Mouse (Mus musculus) adrenal gland, postnatal 36 days (tissue): ENCODE measurements at regions not wholly inside any gene's neighbourhood (a gene's known extent, or its start where the extent isn't known, plus 50 kb on each side); places are given as distances from the start of the nearest gene placed in this dataset.

Source experiments
- DNase-seq, 2 experiments: peaks; one replicate each; pipeline ENCODE4 v3.0.0; 2021; ENCODE audit warnings: mixed read lengths in 1 of 2

DNA sequence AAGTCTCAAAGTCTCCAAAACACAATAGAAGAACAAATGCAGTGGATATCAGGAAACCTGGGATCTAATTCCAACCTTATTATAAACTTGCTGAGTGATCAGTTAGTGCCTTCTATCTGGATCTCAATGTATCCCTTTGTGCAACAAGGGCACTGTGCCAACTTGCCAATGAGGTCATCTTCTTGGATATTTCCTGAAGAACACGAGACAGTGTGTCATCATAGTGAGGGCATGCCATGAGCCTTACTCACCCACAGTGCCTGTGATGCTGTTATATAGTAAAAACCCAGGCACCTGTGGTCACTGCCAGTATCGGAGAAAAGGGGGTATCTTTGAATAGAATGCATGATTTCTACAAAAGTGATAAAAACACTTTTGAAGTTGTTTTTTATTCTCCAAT, 60.2 kb upstream of the Cd34 start:
- DNase-seq: peak; percentile 73 to 75

DNA sequence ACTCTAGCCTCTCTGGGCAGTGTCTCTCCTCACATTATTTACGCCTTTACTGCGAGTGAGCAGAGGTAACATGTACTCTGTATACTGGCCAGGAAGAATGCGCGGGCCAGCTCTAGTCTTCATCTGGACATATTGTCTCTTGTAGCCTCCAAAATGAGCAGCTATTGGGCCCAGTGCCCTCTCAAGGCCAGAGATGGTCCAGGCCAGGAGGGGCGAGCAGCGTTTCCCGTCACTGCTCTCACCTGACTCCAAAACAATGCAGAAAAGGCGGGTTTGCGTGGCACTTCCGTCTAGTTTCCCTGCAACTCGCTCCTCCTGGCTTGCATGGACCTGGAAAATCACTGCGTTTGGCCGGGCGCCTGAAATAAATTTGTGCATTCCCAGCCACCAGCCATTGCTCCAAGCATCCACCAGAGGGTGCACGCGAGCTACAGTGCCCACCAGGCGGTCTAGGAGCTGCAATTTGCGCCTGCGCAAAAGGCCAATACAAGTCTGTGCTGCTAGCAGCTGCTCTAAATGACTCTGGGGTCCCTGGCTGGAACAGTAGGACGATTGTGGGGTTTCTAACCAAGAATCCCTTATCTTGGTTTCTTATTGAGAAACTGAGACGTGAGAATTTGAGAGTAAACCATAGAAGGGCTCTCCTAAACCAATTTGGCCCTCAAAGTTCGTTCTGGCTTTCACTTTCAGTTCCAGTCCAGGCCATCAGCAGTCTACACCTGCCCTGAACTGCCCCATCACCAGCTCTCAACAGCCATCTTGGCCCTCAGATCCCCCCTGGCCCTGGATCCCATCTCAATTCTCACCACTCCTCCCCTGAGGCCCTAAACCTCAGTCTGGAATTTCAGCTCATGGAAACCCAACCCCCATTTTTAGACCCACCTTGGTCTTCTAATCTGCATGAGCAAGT, 59.0 kb upstream of the Cd34 start:
- peak; percentile 98 for DNase-seq

DNA sequence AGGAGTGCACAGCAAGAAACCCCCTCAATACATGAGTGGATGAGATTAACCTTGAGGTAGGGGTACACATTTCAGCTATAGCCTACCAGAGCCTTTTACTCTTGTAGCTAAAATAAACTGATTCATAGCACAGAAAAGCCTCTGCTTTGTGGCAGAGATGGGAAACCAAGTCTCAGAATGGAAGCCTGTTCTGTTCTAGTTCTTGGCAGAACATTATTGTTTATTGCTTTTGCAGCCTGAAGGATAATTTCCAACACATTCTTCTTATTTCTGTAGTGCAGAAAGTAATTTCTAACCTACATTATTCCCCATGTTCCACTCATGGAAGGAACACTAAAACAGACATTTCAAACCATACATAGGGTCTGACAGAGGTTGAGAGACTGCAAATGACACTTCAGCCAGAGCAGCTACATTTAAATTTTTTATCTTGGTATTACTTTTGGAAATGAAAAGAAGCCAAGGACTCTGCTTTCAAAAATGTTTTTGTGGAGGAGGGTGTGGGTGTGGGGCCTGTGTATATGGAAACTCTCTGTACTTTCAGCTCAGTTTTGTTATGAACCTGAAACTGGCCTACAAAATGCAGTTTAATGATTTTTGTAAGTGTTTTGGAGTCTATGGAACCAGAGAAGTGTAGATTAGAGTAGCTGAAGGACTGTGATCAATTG, 56.9 kb upstream of the Cd34 start:
- peak; percentile 2 to 10 for DNase-seq

DNA sequence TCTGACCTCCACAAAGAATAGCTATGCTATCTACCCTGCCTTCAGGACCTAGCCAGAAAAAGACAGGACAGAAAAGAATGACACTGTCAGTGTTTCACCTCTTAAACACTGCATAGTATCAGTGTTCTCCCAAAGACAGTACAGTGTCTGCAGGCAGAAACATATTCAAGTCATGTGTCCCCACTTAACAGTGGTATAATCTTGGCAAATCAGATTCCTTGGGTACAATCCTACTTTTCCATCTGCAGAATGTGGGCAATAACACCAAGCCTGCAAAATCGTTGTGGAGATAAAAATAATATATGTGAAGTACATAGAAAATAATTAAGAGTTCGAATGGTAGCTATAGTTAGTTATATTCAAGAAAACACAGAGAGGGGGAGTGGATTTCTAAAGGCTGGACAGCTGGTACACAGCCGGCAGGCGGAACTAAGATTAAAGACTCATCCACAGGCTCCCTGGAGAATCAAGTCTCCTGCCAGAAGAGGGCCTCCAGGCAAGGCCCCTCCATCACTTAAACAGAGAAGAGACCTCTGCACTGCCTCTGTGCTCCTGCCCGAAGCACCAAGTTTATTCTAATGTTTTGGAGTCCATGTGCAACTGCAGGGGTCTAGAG, 53.4 kb upstream of the Cd34 start:
- peak in 1 of 2 experiments; percentile 3 for DNase-seq

DNA sequence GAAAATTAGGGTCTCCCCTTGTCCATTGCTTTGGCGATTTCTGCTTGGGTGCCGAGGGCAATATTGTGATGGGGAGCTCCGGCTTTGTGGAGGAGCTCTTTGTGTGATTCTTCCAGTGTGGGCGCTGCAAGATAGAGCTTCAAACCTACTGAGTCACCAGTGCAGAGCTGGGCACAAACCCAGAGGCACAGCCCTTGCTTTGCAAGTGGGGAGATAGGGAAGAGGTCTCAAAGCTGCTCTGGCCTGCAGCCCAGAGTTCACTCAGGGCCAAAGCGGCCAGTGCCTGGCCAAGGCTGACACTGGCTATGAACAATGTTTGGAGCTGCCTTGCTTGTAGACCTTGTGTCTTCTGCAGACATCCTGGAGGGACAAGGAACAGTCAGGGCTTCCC, 52.9 kb upstream of the Cd34 start:
- DNase-seq: peak; percentile 91 to 93
